Mouse (Mus musculus): ENCODE results near the gene 6430628N08Rik. TPM values are rescaled to one million over a fixed set of nuclear protein-coding genes. Genes with fewer than 3 reads are reported as not detected.

Gene 6430628N08Rik
- total and polyA plus RNA-seq, 3 experiments: not detected

DNA sequence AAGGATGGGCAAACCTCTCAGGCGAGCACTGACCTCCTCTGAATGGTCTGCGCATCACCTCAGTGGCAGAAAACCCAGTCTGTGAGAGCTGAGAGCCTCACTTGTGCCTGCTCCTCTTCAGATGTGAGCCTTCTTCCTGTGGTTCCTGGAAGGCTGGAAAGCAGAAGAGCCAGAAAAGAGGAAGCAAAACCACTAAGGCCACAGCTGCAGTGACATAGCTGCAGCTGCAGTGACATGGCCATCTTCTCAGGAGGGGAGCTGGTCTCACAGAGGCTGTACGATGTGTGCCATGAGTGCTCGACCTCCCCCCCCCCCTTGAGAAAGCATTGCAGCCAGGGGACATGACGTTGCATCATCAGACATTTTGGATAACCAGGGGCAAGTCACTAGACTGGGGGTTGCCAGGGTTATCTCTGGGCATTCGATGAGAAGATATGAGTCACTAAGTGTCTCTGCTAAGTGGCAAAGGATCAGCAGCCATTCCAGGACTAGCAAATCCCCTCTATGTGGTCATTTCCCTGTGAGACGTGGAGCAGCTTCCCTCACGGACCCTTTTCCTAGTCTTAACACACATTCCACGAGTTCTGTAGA lies 33.1 kb upstream of the 6430628N08Rik start (continued):
- TF ChIP-seq E2F4 (IDR thresholded peaks at IDR 0.05; ENCODE audit: insufficient replicate concordance, low read depth, low read length) (no peak), ETS1 (conservative IDR thresholded peaks at IDR 0.05; ENCODE audit: low read depth, low read length) (peak; percentile 92), JUN (IDR thresholded peaks at IDR 0.05; ENCODE audit: insufficient read depth, low read depth, low read length) (no peak), MAFK (IDR thresholded peaks at IDR 0.05; ENCODE audit: insufficient replicate concordance, low read length) (peak; percentile 60; the same call in 1 of the 2 replicates), MAZ (IDR thresholded peaks at IDR 0.05; ENCODE audit: low read depth, low read length) (peak; percentile 91), MAX (IDR thresholded peaks at IDR 0.05; ENCODE audit: low read length) (peak; percentile 58), TCF12 (IDR thresholded peaks at IDR 0.05; ENCODE audit: low read depth, low read length) (peak; percentile 97), NELFE (IDR thresholded peaks at IDR 0.05; ENCODE audit: low read depth, low read length) (no peak), USF1 (IDR thresholded peaks at IDR 0.05; ENCODE audit: low read depth, low read length) (no peak), EP300 (IDR thresholded peaks at IDR 0.05; ENCODE audit: low read length) (peak; percentile 95), BHLHE40 (IDR thresholded peaks at IDR 0.05; ENCODE audit: low read depth, low read length) (peak; percentile 80), KAT2A (IDR thresholded peaks at IDR 0.05; ENCODE audit: insufficient replicate concordance, low read length) (0 out of 2 replicates have a peak, but pooled peaks have one; percentile 38), ELF1 (IDR thresholded peaks at IDR 0.05; ENCODE audit: low read depth, low read length) (peak; percentile 48; the same call in 1 of the 2 replicates), SMC3 (IDR thresholded peaks at IDR 0.05; ENCODE audit: low read depth, low read length) (peak; percentile 31), POLR2AphosphoS2 (IDR thresholded peaks at IDR 0.05; ENCODE audit: low read depth, low read length) (peak; percentile 30; the same call in 1 of the 2 replicates), RAD21 (IDR thresholded peaks at IDR 0.05; ENCODE audit: low read depth, low read length) (0 out of 2 replicates have a peak, but pooled peaks have one; percentile 0)

DNA sequence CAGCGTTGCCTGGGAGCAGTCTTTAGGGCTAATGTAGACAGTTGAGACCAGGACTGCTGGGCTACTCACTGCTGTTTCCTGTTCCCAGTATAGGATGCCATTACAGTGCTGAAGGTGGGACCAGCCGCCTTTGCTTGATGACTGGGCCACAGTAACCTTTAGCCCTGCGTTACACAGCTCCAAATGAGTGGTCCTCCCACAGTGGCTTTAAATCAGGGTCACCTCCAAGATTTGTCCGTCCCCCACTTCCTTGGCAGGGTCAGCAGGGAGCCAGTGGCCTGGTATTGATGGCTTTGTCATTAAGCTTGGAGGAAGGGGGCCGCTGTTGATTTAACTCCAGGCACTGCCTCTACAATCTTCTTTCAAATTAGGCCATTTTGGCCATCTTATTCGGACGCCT lies 27.1 kb upstream of the 6430628N08Rik start:
- in situ Hi-C loops (cut with MboI; ENCODE audit: low pct_ligation_motif_present, low pct_unique_long_range_greater_than_20kb, low sequenced_read_pairs) (no loop called here), dilution Hi-C loops (cut with MboI; ENCODE audit: extremely low pct_ligation_motif_present, extremely low pct_unique_long_range_greater_than_20kb, low sequenced_read_pairs) (no loop called here)
- no peak overlapping the region for H3K27ac ChIP-seq (ENCODE audit: insufficient read depth, low read depth)
- H3K36me3 ChIP-seq (replicated peaks in 1 of 2; ENCODE audit: control insufficient read depth in 1 of 2, insufficient read depth in 1 of 2, low read length in 1 of 2): peaks cover 81 to 95% of the 10 kb centered on the region in 2 experiments
- H3K4me1 ChIP-seq (ENCODE audit: control insufficient read depth in 1 of 2, insufficient read depth in 2 of 2): peaks cover 2 to 12% of the 10 kb centered on the region in 2 experiments
- H3K79me2 ChIP-seq (replicated peaks; ENCODE audit: control insufficient read depth, extremely low read depth, insufficient read depth, poor library complexity, severe bottlenecking): no peaks in the 10 kb centered on the region
- TF ChIP-seq ZC3H11A (IDR thresholded peaks at IDR 0.05; ENCODE audit: low read depth, low read length) (no peak), TCF12 (IDR thresholded peaks at IDR 0.05; ENCODE audit: low read depth, low read length) (no peak), JUND (conservative IDR thresholded peaks at IDR 0.05; ENCODE audit: low read depth, low read length) (no peak), POLR2A (IDR thresholded peaks at IDR 0.05; ENCODE audit: low read depth, low read length) (no peak), BHLHE40 (IDR thresholded peaks at IDR 0.05; ENCODE audit: low read depth, low read length) (no peak), MYC (IDR thresholded peaks at IDR 0.05; ENCODE audit: low read depth, low read length) (no peak), UBTF (IDR thresholded peaks at IDR 0.05; ENCODE audit: low read depth, low read length) (no peak), CHD1 (IDR thresholded peaks at IDR 0.05; ENCODE audit: low read depth, low read length) (no peak), RCOR1 (conservative IDR thresholded peaks at IDR 0.05; ENCODE audit: low read depth, low read length) (no peak), ETS1 (conservative IDR thresholded peaks at IDR 0.05; ENCODE audit: low read depth, low read length) (no peak), NRF1 (IDR thresholded peaks at IDR 0.05; ENCODE audit: low read depth, low read length) (no peak), NELFE (IDR thresholded peaks at IDR 0.05; ENCODE audit: low read depth, low read length) (no peak), EP300 (IDR thresholded peaks at IDR 0.05; ENCODE audit: low read length) (no peak), GABPA (IDR thresholded peaks at IDR 0.05; ENCODE audit: insufficient replicate concordance, low read depth, low read length) (no peak), MAX (IDR thresholded peaks at IDR 0.05; ENCODE audit: low read length) (no peak)
- no peak overlapping the region for H3K4me3 ChIP-seq (replicated peaks in 1 of 3; ENCODE audit: low read depth in 2 of 3, low read length in 2 of 3, poor library complexity in 1 of 3)
- no peak for DNase-seq (ENCODE audit: extremely low read depth)
- no peak overlapping the region for H3K9ac ChIP-seq (ENCODE audit: insufficient read depth, low read depth)
- no peaks in the 10 kb centered on the region for H3K27me3 ChIP-seq (replicated peaks)
- no peak overlapping the region for H3K4me2 ChIP-seq (ENCODE audit: insufficient read depth, low read depth, poor library complexity, severe bottlenecking)
- H3K9me3 ChIP-seq (replicated peaks; ENCODE audit: low read length): no peaks in the 10 kb centered on the region

Data from CH12.LX (cell line).